Mouse (Mus musculus): ENCODE measurements around the gene Ift88.

Ift88 gene

GRCm38 (mm10) chr14:57423432-57424211 is at the start of gene Ift88:
Ift88 (plus strand) TSS chr14:57424062.
- in situ Hi-C loops (cut with MboI, MseI): no loop called here

GRCm38 (mm10) chr14:57375205-57375604 is 48.7 kb upstream of the Ift88 start:
- in situ Hi-C loops (cut with MboI, MseI): no loop called here

- in situ Hi-C loops (cut with MboI, MseI): no loop called here
Measured at GRCm38 (mm10) chr14:57376016-57376415, 47.8 kb upstream of the Ift88 start.

- in situ Hi-C loops (cut with MboI, MseI): no loop called here
Measured at GRCm38 (mm10) chr14:57376956-57377355, 46.9 kb upstream of the Ift88 start.

- in situ Hi-C loops (cut with MboI, MseI): no loop called here
Measured at GRCm38 (mm10) chr14:57377531-57377930, 46.3 kb upstream of the Ift88 start.

- in situ Hi-C loops (cut with MboI, MseI): no loop called here
Measured at GRCm38 (mm10) chr14:57385667-57386066, 38.2 kb upstream of the Ift88 start.

GRCm38 (mm10) chr14:57386758-57387561 is 36.9 kb upstream of the Ift88 start:
- in situ Hi-C loops (cut with MboI, MseI): no loop called here

GRCm38 (mm10) chr14:57391621-57392020 is 32.2 kb upstream of the Ift88 start:
- in situ Hi-C loops (cut with MboI, MseI): no loop called here

- in situ Hi-C loops (cut with MboI, MseI): no loop called here
Measured at GRCm38 (mm10) chr14:57392278-57392677, 31.6 kb upstream of the Ift88 start.

GRCm38 (mm10) chr14:57395470-57395869 is 28.4 kb upstream of the Ift88 start:
- in situ Hi-C loops (cut with MboI, MseI): no loop called here

- in situ Hi-C loops (cut with MboI, MseI): no loop called here
Measured at GRCm38 (mm10) chr14:57397221-57397620, 26.6 kb upstream of the Ift88 start.

GRCm38 (mm10) chr14:57398065-57398757 is 25.7 kb upstream of the Ift88 start, which contains the start of gene Cryl1:
Cryl1 (minus strand) TSS chr14:57398529.
- in situ Hi-C loops (cut with MboI, MseI): no loop called here

- in situ Hi-C loops (cut with MboI, MseI): no loop called here
Measured at GRCm38 (mm10) chr14:57398813-57399427, 24.9 kb upstream of the Ift88 start.

GRCm38 (mm10) chr14:57402815-57403214 is 21.0 kb upstream of the Ift88 start:
- in situ Hi-C loops (cut with MboI, MseI): no loop called here

- in situ Hi-C loops (cut with MboI, MseI): no loop called here
Measured at GRCm38 (mm10) chr14:57407039-57407987, 16.5 kb upstream of the Ift88 start.

- in situ Hi-C loops (cut with MboI, MseI): no loop called here
Measured at GRCm38 (mm10) chr14:57408100-57408499, 15.8 kb upstream of the Ift88 start.

GRCm38 (mm10) chr14:57409106-57409505 is 14.8 kb upstream of the Ift88 start:
- in situ Hi-C loops (cut with MboI, MseI): no loop called here

GRCm38 (mm10) chr14:57412166-57412565 is 11.7 kb upstream of the Ift88 start:
- in situ Hi-C loops (cut with MboI, MseI): no loop called here

GRCm38 (mm10) chr14:57417187-57417586 is 6.7 kb upstream of the Ift88 start:
- in situ Hi-C loops (cut with MboI, MseI): no loop called here

GRCm38 (mm10) chr14:57424212-57424561 is 325 bp downstream of the Ift88 start:
- in situ Hi-C loops (cut with MboI, MseI): no loop called here

GRCm38 (mm10) chr14:57430451-57430850 is 6.6 kb downstream of the Ift88 start:
- in situ Hi-C loops (cut with MboI, MseI): no loop called here

Data from T-helper 2 cell (primary cell).